Mouse (Mus musculus): ENCODE data around the gene Pilrb2.
A peak's percentile ranks its signal among the peaks of the same experiment; 100 is the strongest.
"Not testable (repeated sequence)": the region's sequence is repeated elsewhere in the genome, so short reads cannot be mapped to it uniquely, and the experiment has no call there.

Gene Pilrb2

DNA sequence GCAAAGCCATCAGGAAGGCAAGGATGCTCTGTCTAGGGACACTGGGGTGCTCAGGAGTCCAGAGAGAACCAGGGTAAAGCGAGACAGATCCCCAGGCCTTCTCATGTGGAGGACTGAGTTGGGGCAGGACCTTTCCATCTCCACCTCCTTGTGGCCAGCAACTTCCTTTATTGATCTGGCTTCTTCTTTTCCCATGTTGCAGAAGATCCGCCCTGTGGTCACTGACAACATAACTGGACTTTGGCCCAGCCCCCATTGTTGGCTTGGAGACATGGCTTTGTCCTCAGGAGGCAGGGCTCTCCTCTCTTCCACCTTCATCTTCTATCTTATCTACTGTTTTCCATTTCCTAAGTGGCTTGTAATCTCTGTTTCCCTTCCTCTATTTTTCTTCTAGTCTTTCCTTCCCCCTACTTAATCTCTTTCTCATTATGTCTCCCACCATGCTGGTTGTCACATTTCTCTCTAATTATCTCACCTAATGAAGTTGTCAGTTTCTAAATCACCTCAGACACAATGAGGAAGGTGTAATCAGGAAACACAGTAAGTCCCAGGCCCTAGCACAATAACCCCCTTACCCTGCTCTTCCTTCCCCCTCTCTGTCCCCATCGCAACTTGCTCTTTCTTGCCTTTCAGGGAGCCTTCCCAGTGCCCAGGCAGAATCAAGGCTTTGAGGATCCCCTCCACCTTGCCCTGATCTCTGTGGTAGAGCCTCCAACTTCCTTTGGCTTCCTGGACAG, at the start of gene Pilrb2:
Gene Pilrb2 (minus strand): TSS at position 172 of the 737 bp plus-strand sequence.
- not testable (repeated sequence) for DNase-seq (ENCODE audit: low spot score in 2 of 2)

GRCm38 (mm10) chr5:137915550-137915949, 43.9 kb upstream of the Pilrb2 start:
- DNase-seq (ENCODE audit: low spot score in 2 of 2) = no peak

DNA sequence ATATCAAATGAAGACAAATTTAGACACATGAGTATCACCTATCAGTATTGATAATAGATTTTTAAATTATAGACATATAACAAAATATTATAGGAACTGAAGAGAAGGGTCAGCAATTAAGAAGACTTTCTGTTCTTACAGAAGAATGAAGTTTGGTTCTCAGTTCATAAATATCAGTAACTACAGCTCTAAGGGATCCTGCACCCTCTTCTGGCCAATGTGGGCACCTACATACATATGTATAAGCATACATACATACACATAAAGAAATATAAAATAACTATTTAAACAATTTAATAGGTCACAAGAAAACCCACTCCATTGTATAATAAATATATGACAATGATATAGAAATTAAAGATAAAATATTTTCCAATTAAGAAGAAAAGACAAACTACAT, 42.9 kb upstream of the Pilrb2 start:
- no peak for DNase-seq (ENCODE audit: low spot score in 2 of 2)

- DNase-seq (ENCODE audit: low spot score in 2 of 2) = no peak
These were observed 38.1 kb upstream of the Pilrb2 start for GRCm38 (mm10) chr5:137909564-137910262.

DNA sequence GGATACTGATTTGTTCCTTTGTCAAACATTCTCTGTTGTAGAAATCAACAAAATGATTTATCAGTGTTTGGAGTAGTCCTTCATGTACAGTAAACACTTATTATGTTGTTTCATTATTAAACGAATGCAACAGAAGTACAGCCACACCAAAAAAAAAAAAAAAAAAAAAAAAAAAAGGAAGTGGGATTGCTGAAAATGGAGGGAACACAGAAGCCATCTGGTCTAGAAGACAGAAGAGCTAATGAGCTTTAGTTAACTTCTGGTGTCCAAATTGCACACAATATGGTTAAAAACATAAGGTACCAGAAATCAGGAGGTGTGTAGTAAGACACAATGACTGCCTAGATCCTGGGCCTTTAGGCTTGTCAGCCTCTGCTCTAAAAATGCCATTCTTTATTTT, 26.2 kb upstream of the Pilrb2 start:
- DNase-seq (ENCODE audit: low spot score in 2 of 2) = no peak

GRCm38 (mm10) chr5:137892954-137893353, 21.3 kb upstream of the Pilrb2 start:
- DNase-seq (ENCODE audit: low spot score in 2 of 2) = no peak

- no peak for DNase-seq (ENCODE audit: low spot score in 2 of 2)
These were observed 16.1 kb upstream of the Pilrb2 start for GRCm38 (mm10) chr5:137887666-137888065.

- DNase-seq (ENCODE audit: low spot score in 2 of 2) = peak; percentile 55 to 72
These were observed 14.3 kb upstream of the Pilrb2 start for GRCm38 (mm10) chr5:137885894-137886293.

DNA sequence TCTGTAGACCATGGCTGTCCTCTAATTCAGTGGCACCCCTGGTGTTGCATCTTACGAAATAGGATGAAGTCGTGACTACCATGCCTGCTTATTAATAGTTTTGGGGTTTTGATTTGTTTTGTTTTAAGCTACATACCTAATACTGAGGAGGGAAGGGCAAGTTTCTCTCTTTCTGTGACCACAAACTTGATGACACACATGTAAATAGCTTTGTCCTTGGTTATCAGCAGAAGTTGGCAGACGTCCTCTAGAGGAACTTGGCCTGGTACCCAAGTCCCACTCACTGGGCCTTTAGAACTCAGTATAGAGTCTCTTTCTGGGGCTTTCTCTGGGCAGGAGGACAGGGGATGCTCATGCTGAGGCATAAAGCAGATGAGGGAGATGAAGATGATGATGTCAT, 11.7 kb upstream of the Pilrb2 start:
- no peak for DNase-seq (ENCODE audit: low spot score in 2 of 2)

GRCm38 (mm10) chr5:137882922-137883321, 11.3 kb upstream of the Pilrb2 start:
- no peak for DNase-seq (ENCODE audit: low spot score in 2 of 2)

DNA sequence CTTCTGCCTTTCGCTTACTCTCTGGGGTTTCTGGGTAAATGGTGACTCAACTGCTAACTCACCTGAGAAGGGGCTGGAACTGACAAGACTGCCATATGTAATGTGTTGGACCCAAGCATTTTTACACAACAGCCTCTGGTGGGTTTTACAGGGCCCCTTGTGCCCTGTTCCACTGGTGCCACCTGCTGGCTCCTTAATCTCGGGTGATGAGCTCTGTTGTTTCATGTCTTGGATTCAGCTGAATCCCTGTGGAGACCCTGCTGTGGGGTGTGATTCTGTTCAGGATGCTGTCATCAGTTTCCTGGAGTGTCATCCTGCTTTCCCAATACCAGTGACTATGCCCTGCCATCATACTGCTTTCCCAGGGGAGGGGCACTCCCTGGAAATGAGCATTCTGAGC, 6.2 kb upstream of the Pilrb2 start:
- DNase-seq (ENCODE audit: low spot score in 2 of 2) = peak; percentile 3 to 4

- no peak for DNase-seq (ENCODE audit: low spot score in 2 of 2)
These were observed 3.4 kb upstream of the Pilrb2 start for GRCm38 (mm10) chr5:137875054-137875453.

GRCm38 (mm10) chr5:137872381-137872702, 727 bp upstream of the Pilrb2 start:
- DNase-seq (ENCODE audit: low spot score in 2 of 2) = not testable (repeated sequence)

- DNase-seq (ENCODE audit: low spot score in 2 of 2) = not testable (repeated sequence)
These were observed 3.0 kb downstream of the Pilrb2 start for GRCm38 (mm10) chr5:137868600-137868999.

DNA sequence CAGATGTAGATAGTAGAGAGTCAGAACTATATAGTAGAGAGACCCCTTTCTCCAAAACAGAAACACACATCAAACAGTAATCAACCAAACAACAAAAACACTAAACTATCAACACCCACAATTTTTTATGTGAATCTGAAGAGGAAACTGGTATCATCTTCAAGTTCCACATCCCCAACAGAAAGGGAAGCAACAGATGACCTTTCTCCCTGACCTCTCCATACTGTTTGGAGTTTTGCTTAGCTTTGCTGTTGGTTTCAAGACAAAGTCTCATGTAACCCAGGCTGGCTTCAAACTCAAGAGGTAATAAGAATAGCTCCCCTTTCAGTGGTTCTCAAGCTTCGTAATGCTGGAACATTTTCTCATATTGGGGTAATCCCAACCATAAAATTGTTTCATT, 7.6 kb downstream of the Pilrb2 start:
- not testable (repeated sequence) for DNase-seq (ENCODE audit: low spot score in 2 of 2)

- DNase-seq (ENCODE audit: low spot score in 2 of 2) = not testable (repeated sequence)
These were observed 13.5 kb downstream of the Pilrb2 start, which contains the start of gene Pilrb1 for GRCm38 (mm10) chr5:137857960-137858710. TSS of gene Pilrb1 (minus strand) at chr5:137858106.

GRCm38 (mm10) chr5:137856870-137857269, 14.7 kb downstream of the Pilrb2 start:
- not testable (repeated sequence) for DNase-seq (ENCODE audit: low spot score in 2 of 2)

DNA sequence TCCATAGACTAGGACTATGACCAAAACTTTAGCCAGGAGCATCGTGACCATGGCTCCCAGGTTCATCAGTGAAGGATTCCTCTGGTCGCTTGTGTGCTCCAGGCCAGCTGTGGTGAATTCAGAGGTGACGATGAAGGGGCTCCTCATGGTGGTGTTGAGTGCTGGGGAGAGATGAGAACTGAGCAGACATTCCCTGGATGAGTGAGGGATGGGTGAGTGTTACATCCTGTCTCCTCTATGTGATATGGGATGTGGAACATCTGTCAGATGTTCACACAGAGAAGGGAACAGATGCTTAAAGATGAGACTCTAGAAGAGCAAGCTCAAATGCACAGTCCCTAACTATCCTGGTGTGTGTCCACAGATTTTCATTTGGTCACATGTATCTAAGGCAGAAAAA, 16.7 kb downstream of the Pilrb2 start:
- not testable (repeated sequence) for DNase-seq (ENCODE audit: low spot score in 2 of 2)

- not testable (repeated sequence) for DNase-seq (ENCODE audit: low spot score in 2 of 2)
These were observed 21.3 kb downstream of the Pilrb2 start for GRCm38 (mm10) chr5:137850313-137850712.

DNA sequence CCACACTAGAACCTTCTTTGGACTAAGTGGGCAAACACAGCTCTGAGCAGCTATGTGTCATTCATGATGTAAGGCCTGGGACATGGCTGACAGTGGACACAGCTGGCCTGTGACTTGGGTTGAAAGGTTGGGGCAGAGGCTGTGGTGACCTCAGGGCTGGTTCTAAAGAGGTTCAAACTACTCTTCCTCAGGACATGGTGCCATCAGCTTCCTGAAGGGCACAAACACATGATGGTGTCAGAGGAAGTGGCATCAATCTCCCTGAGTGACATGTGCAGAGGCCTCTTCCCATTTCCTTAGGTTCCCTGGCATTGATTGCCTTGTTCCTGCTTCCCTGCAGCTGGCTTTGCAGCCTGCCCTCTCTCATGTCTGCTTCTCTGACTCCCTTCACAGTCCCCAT, 34.5 kb downstream of the Pilrb2 start:
- not testable (repeated sequence) for DNase-seq (ENCODE audit: low spot score in 2 of 2)

DNA sequence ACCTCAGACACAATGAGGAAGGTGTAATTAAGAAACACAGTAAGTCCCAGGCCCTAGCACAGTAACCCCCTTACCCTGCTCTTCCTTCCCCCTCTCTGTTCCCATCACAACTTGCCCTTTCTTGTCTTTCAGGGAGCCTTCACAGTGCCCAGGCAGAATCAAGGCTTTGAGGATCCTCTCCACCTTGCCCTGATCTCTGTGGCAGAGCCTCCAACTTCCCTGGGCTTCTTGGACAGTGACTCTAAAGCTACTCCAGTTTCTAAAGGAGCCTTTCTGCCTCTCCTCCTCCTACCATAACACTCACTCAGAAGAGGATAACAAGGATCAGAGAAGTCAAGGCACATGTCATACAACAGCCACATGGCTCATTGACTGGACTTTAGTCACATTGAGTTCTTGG, 35.0 kb downstream of the Pilrb2 start:
- no peak for DNase-seq (ENCODE audit: low spot score in 2 of 2)

DNA sequence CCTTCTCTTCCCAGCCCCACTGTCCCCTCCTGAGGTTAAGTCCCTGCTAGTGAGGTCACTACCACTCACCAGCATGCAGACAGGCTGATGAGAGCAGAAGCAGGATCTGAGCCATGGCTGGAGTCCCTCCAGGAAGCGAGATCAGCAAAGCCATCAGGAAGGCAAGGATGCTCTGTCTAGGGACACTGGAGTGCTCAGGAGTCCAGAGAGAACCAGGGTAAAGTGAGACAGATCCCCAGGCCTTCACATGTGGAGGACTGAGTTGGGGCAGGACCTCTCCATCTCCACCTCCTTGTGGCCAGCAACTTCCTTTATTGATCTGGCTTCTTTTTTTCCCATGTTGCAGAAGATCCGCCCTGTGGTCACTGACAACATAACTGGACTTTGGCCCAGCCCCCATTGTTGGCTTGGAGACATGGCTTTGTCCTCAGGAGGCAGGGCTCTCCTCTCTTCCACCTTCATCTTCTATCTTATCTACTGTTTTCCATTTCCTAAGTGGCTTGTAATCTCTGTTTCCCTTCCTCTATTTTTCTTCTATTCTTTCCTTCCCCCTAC, 35.6 kb downstream of the Pilrb2 start, which contains the start of gene Pilra:
Gene Pilra (minus strand): TSS at position 316 of the 555 bp plus-strand sequence.
- DNase-seq (ENCODE audit: low spot score in 2 of 2) = not testable (repeated sequence)

All from right cerebral cortex, adult 2 months (tissue).